Mouse (Mus musculus): ENCODE measurements at regions not wholly inside any gene's neighbourhood (a gene's known extent, or its start where the extent isn't known, plus 50 kb on each side); places are given as distances from the start of the nearest gene placed in this dataset.

DNA sequence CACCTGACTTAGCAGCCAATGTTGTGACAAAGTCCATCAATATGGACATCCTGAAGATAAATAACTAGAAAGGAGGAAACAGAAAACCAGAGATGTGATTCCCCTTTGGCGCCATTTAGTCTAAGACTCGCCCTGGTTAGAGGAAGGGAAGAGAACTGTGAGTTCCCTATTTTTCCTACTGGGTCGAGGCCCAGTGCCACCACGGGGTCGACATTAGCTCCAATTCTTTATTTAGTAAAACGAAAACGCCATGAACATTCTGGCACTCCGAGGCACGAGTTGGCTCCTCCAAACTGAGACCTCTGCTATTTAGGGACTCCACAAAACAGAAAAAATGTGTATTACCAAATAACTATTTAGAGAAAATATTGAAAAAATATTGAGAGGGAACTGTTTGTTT lies 220.3 kb downstream of the Map2k4 start:
- no peak for TF ChIP-seq HCFC1 (IDR thresholded peaks at IDR 0.05; ENCODE audit: borderline replicate concordance, insufficient read depth, low read length)
- TF ChIP-seq MAFK (IDR thresholded peaks at IDR 0.05; ENCODE audit: insufficient read depth, low read depth, low read length) = no peak
- TF ChIP-seq CHD2 (IDR thresholded peaks at IDR 0.05; ENCODE audit: low read depth, low read length) = no peak

Measured in ES-E14 (cell line).